Mouse (Mus musculus): ENCODE results near the gene Nucb1.

Nucb1 gene

GRCm38 (mm10) chr7:45461326-45461725 lies 48.9 kb downstream of the Nucb1 start:
- no peak for DNase-seq

- peak; percentile 58 for DNase-seq
Observed at GRCm38 (mm10) chr7:45460860-45461314, 49.3 kb downstream of the Nucb1 start.

DNA sequence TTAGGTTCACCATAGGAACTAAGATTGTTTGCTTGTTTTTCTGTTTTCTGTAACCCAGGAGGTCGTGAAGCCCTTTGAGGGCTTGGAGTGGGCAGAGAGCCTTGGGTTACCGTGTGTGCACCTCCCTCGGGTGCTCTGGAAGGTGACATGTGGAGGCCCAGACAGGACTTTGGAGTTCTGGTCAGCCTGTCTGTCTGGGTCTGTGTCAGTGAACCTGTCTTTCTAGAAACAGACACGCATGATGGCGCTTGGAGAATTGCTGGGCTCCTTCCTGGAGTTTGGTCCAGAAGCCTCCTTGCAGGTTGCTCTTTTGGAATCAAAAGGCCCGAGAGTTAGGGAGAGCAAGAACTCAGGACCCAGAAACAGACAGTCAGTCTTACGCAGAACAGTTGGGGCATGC lies 49.8 kb downstream of the Nucb1 start:
- peak; percentile 56 for DNase-seq

DNA sequence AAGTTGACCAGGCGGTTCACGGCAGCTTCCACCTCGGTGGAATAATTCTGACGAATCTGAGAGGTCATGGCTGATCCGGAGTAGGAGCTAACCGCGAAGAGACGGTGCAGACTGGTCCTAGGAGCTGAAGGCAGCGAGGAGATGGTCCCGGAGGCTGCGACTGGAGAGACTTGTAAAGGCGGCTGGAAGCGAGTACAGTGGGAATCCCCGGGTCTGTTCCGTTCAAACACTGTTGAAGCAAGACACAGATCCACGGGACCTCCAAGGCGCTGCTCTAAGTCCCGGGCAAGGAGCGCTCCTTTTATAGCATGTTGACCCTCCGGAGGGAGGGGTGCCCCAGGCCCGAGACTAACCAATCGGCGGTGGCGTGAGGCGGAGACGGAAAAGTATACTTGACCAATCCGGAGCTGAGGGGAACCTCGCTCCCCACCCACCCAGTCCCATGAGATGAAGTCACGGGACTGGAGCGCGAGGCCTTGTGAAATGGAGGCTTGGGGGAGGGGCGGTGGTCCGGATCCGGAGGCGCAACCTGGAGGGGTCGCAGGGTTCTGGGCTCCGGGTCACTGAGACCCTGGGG lies 50.6 kb downstream of the Nucb1 start, which contains the start of gene Ftl1:
Ftl1 (minus strand) TSS at position 321 of the 577 bp plus-strand sequence.
- peak; percentile 98 for DNase-seq

DNA sequence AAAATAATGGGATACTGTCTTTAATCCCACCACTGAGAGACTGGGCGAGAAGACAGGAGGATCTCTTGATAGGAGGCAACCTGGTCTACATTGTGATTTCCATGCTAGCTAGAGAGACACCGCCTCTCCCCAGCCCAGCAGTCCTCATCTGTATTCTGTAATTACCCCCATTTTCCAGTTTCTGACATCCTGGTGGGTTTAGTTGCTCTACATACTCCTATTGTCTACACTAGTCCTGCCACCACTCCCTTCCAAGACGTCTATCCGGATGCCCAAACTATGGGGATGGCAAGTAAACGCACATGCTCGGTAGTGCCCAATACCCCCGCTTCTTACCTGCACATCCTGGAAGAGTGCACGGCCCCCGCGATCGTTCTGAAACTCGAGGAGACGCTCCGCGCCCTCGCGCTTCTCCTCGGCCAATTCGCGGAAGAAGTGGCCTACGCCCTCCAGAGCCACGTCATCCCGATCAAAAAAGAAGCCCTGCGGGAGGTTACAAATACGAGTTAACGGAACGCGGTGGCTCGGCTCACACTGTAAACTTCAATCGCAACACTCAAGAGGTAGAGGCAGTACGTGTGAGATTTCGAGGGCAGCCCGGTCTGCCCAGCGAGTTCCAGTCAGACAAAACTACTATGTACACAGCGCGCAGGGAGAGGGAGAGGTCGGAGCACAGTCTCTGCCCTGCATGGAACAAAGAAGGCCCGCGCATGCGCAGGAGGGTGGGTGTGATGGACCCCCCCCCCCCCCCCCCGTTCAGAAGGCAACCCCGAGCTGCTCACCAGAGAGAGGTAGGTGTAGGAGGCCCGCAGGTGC lies 51.2 kb downstream of the Nucb1 start:
- DNase-seq: peak; percentile 81

DNA sequence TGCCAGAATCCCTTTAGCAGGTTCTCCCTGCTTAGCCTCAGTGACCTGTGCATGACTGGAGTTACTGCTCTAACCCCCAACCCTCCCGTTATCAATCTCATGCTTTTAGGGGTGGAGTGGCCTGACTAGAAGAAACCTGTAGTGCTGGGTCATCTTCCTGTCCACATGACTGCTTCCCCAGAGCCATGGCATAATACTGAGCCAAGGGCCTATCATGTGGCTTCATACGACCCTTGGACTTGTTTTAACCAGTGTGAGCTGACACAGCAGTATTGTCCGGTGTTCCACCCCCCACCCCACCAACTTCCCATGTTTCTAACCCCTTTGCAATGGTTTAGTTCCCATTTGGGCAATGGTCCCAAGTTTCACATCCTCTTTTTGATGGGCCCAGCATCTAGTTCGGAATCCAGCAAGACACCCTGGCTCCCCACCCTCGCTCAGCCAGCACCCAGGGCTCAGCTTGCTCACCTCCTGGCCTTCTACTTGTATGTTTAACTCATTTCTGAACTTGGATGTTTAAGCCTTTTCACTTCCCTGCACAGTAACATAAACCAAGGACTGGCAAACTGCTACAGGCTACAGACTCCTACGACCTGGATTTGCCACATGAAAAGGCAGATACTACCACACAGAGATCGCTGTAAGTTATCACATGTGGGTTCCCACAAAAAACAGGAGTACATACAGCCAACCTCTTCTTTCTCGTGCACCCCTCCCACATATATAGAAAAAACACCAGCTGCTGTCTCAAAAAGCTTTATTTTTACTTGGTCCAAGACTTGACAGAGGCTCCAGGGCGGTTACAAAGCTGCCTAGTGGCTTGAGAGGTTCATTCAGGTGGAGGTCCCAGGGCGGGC lies 52.8 kb downstream of the Nucb1 start:
- DNase-seq: peak; percentile 32

GRCm38 (mm10) chr7:45456721-45457203 lies 53.4 kb downstream of the Nucb1 start:
- no peak for DNase-seq

DNA sequence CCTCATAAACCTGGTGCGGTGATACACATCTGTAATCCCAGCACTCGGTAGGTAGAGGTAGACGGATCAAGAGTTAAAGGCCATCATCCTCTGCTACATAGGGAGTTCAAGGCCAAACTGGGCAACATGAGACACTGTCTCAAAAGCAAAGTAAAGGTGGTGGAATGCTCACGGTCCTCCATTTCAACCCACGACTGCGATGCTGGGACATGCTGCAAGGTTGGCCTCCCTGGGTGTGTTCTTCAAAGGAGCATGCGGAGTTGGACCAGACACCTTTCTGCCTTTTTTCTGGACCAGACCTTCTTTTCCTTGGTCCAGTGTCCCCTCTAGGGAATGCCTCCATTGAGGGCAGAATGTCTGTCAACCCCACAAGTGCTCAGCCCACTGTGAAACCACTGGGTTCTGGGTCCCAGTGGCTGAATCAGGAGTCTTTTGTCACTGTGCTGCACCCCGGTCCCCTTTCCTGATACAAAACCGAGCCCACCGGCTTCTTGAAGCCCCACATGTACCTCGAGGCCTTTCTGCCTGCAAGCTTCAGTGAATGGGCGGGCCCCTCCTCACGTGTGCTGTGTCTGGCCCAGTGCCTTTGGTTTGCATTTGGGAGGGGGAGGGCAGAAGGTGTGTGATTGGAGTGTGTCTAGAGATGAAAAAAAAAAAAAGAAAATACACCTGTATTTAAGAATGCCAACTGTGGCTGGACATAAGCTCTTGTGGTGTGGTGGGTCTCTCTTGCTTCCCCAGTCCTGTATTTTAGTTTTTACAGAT lies 54.1 kb downstream of the Nucb1 start:
- DNase-seq: peak; percentile 34

DNA sequence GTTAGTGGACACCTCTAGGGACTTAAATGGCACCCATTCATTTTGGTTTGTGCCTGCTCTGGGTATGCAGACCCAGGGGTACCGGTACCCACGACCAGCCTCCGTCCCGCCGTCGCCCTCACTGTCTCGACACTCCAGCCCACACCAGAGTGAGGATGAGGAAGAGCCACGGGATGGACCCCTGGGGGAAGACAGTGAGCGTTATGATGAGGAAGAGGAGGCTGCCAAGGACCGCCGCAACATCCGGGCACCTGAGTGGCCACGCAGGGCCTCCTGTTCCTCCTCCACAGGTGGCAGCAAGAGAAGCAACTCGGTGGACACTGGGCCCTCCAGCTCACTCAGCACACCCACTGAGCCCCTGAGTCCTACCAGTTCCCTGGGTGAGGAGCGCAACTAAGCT lies 55.2 kb downstream of the Nucb1 start:
- DNase-seq: peak; percentile 45

DNA sequence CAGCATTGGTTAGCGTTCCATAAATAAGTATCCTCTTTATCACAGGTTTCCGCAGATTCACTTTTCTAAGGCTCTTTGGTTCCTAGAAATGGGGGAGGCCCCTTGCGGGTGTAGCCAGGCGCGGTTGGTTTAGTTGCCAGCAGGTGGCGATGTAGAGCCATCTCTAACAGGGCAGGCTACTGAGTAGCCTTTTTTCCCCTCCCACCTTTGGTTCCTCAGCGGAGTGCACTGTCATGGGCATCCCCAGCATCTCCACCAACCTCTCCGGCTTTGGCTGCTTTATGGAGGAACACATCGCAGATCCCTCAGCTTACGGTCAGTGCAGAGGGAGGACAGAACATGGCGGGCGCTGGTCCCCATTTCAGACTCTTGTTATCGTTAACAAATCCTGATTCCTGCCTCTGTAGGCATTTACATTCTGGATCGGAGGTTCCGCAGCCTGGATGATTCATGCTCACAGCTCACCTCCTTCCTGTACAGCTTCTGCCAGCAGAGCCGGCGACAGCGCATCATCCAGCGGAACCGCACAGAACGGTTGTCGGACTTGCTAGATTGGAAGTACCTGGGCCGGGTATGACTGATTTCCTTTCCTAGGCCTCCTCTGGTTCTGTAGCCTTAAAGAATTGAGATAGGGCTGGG lies 58.7 kb downstream of the Nucb1 start:
- peak; percentile 83 for DNase-seq

DNA sequence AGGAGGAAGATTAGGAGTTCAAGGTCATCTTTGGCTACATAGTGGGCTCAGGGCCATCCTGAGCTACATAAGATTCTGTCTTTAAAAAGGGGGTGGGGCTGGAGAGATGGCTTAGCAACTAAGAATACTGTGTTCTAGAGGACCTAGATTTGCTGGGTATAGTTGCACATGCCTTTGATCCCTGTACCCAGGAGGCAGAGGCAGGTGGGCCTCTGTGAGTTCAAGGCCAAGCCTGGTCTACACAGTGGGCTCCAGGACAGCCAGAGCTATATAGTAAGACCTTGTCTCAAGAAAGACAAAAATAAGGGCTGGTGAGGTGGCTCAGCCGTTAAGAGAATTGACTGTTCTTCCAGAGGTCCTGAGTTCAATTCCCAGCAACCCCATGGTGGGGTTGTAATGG lies 60.2 kb downstream of the Nucb1 start:
- no peak for DNase-seq

DNA sequence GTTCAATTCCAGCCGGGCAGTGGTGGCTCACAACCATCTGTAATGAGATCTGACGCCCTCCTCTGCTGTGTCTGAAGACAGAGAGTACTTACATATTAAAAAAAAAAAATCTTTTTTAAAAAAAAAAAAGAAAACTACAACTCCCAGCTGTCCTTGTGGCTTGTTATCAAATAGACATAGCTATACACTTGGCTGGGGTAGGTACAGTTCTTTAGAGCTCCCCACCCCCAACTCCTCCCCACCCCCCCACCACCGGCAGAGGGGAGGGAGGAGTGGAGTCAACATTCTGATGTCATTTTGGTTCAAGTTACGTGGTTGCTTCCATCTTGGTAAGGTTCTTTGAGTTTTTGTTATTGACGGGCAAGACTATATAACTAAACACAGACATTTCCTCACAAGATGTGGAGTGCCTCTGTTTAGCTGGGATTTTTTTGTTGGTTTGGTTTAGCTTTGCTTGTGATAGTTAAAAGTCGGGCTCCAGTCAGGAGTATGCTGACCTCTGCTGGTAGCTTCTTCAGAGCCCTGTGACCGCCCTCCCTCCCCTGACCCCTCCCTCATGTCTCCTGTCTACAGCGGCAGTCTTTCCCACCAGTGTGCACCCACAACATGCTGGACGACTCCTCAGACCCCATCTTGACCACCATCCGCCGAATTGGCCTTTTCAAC lies 62.7 kb downstream of the Nucb1 start:
- no peak for DNase-seq

DNA sequence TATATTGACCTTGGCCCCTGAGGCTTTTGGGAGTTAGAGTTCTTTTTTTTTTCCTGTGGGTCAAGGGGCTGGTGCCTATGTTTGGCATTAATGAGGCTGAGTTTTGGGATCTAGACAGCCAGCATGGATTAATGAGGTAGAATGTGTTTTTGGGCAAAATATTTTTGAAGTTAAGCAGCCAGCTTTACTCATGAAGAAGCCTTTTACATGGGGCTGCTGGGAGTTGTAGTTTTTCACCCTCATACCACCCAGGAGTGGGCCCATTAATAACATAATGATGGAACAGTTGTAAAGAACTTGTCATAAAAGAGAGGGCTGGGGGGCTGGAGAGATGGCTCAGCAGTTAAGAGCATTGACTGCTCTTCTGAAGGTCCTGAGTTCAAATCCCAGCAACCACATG lies 63.6 kb downstream of the Nucb1 start:
- no peak for DNase-seq

DNA sequence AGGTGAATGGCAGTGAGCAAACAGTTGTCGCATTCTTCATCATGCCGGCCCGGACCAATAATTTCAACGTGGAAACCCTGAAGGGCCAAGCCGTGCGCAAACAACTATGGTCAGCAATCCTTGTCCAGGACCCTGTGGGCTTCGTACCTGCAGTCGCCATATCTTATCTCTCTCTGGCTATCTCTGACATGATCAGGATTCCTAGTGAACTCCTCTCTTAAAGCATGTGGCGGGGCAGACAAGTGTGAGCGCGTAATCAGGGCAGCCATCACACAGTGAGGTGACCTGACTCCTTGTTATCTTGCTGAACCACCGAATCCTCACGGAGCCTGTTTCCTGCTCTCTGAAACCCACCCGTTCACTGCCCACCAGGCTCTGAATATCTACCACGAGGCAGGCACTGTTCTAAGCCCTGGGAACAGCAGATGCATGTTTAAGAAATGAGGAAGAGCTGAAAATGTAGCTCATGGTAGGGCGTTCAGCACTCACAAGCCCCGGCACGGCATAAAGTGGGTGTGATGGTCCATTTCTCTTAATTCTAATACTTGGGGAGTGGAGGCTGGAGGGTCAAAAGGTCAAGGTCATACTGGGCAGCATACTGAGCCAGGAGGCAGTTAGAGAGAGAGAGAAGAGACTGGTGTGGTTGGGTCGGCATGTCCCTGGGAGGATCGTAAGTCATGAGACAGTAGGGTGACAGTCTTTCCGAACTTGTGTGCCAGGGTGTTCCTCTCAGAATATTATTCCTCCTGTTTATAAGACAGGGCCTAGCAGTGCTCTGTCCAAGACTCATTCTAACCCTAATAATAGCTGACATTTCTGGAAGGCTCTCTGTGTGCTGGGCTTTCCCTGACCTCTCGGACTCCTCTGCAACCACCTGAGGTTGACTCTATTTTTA lies 66.4 kb downstream of the Nucb1 start:
- no peak for DNase-seq

Data from cerebellum, adult 9-11 months (tissue).